Mouse (Mus musculus) liver (tissue): ENCODE measurements at regions not wholly inside any gene's neighbourhood (a gene's known extent, or its start where the extent isn't known, plus 50 kb on each side); places are given as distances from the start of the nearest gene placed in this dataset.

Source experiments
- DNase-seq: peaks from one replicate; pipeline ENCODE4 v3.0.0-alpha.2; 2020; ENCODE audit warnings: mixed read lengths

DNA sequence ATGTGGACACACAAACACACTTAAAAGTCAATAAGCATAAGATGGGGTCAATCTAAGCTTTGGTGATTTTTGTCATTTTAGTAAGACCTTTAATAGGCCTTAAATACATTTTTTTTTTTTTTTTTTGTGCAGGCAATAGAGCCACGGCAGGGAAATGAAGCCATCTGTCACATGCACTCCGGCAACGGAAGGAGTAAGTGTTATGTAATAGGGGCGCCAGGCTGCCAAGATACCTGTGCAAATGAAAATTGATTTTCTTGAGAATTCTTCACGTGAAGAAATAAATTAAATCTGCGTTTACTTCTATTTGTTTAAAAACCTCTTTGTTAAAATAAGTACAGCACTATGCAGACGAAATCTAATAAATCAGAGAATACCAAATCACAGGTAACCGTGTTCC, 54.6 kb upstream of the Card11 start:
- no peak for DNase-seq

DNA sequence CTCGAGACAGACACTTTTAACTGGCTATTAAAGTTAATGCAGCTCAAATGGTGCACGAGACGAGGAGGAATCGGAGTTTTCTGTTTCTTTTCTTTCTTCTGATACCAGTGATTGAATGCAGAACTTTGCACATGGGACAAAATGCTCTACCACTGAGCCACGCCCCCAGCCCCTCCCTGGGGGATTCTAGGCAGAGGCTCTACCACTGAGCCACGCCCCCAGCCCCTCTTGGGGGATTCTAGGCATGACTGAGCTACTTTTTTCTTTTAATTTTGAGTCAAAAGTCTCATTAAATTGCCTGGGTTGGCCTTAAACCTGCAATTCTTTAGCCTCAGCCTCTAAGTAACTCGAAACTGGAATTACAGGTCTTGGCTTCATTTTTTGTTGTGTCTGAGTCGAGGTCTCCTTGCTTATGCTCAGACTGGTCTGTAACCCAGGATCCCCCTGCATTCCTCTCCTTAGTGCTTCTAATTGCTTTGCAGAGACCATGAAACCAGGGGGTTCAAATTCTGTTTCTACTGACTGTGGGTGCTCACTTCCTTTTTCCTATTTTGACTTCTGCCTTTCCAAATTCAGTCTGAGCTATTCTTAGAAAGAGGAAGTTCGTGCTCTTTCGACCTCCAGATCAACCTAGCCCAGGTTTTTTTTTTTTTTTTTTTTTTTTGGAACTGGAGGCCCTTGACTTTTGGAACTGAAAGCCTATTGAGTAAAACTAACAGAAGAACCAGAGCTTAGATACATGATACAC, 55.4 kb upstream of the Card11 start:
- DNase-seq = no peak

DNA sequence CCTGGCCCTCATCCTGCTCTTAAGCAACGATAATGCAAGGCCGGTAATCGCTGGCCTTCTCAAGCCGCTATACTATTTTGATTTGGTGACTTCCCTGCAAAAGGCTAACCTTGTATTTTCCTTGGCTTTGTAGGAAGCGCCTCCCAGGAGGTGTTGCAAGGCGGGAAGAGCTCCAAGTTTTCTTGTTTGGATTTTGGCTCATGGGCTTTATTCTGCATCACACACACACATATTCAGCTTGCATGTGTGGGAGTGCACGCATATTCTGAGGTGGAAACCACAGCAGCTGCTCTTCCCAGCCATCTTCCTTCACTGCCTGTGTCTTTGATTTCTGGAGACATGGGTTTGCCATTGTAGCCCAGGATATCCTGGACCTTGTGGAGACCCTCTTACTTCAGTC, 57.8 kb upstream of the Card11 start:
- DNase-seq = no peak

DNA sequence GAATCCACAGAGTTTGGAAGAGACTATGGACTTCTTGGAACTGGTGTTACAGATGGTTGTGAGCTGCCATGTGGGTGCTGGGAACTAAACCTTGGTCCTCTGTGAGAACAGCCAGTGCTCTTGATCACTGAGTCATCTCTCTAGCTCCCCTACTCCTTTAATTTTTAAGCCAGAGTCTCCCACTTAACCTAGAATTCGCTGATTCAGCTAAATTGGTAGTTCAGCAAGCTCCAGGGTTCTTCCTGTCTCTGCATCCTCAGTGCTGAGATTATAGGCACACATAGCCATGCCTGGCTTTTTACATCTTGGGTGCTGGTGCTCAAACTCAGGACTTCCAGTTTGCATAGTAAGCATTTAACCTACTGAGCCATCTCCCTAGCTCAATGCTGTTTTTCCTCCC, 58.5 kb upstream of the Card11 start:
- no peak for DNase-seq

DNA sequence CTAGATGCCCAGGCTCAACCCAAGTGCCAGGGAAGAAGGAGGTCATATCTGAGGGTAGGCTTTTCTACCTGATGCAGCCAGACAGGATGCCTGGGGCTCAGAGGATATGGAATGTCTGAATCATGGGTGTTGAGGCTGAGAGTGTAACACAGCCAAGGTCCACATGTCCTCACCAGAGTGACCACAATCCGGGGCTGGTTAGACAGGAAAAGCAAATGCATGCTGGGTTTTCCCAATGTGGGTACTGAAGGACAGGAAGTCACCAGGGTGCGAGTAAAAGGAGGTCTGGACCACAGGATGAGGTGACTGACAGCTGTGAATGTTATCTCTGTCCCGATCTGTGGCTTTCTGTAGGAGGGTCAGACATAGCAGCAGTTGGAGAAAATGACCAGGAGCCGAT, 61.8 kb upstream of the Card11 start:
- DNase-seq = no peak

DNA sequence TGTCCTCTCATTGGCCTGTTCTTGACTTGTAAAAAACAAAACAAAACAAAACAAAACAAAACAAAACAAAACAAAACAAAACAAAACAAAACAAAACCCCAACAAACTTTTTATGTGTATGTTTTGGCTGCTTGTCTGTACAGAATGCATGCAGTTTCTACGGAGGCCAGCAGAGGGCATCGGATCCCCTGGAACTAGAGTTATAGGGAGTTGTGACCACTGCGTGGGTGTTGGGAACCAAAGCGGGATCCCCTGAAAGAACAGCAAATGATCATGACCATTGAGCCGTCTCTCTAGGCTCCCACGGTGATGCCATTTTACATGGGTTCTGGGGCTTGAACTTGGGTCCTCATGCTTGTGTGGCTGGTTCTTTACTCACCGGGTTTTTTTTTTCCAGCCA, 67.2 kb upstream of the Card11 start:
- peak; percentile 8 for DNase-seq

DNA sequence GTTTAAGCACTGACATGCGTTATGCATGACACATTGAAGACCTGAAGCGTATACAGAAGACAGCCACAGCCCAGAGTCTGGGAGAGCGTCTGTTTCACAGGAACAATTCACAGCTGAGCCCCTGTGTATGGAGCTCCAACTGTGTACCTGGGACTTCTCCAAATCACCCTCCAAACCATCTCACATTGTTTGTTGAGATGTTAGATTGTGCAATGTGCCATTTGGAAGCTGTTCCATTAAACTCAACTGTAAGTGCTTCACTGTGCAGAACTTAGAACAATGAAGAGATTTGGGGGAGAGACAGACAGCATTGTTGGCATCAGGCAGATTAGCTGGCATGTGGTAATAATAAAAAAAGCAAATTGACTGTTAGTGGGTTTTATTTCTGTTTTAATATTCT, 74.1 kb upstream of the Card11 start:
- DNase-seq = no peak

DNA sequence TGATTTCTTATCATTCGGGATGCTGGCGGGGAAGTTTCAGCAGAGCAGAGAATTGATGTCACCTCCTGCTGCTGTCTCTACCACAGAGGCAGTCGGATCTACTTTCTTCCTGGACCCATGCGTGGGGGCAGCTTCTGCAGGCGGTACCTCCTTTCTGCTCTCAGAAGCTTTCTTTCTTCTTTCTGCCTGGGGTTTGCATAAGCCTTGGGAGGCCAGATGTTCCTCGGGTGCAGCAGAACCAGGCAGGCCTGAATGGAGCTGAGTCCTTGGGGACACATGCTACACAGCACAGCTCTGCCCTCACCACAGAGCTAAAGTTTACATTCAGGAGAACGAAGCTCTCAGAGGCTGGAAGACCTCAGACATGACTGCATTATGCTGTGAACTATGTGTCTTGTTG, 75.8 kb upstream of the Card11 start:
- no peak for DNase-seq

DNA sequence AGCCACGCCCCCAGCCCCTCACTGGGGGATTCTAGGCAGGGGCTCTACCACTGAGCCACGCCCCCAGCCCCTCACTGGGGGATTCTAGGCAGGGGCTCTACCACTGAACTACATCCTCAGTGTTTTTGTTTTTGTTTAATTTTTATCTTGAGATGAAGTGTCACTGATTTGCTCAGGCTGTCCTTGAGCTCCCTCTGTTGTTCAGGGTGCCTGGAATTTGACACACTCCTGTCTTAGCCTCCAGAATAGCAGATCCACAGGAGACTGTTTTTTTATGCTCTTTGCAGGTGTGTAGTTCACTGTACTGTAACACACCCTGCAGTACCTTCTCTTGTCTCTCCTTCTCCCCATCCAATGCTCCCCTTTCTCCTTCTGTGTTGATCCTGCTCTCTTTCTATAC, 76.6 kb upstream of the Card11 start:
- DNase-seq = no peak

DNA sequence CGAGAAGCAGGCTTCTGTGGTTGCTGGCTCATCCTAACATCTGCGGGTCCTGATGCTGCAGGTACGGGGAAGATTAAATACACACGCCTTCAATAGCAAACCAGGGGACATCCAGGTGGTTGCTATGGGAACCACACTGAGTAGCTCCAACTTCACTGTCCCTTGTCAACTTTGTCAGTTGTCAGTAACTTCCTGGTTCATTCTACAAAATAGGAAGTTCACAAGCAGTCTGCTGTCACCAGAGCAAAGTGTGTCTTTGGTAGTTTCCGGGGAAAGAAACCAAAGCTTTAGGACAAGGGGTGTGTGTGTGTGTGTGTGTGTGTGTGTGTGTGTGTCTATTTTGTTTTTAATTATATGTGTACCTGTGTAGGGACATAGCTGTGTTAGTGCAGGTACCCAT, 80.5 kb upstream of the Card11 start:
- DNase-seq = no peak

DNA sequence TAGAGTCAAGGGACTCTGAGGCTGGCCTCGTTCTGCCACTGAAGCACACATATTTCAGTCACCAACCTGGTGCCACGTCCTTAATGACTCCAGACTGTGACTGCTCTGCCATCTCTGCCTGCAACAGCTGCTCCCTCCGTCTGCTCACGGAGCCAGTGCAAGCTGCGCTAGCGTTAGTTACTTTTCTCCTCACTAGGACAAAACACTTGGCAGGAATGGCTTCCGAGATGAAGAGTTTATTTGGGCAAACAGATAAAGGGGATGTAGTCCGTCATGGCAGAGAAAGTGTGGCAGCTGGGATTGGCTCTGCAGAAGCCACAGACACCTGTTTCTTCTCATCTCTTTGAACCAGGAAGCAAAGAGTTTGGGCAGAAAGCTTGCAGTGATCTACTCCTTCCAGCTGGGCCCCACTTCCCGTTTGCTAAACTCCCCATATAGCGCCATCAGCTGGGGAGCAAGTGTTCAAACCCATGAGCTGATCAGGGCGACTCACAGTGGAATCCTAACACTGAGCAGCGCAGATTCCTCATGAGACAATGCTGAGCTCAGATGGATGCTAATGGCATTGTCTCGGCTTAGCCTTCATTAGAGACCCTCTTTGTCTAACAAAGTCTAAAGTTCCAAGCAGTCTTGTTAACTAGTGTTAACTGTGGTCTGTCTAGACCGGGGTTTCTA, 83.8 kb upstream of the Card11 start:
- DNase-seq = no peak

DNA sequence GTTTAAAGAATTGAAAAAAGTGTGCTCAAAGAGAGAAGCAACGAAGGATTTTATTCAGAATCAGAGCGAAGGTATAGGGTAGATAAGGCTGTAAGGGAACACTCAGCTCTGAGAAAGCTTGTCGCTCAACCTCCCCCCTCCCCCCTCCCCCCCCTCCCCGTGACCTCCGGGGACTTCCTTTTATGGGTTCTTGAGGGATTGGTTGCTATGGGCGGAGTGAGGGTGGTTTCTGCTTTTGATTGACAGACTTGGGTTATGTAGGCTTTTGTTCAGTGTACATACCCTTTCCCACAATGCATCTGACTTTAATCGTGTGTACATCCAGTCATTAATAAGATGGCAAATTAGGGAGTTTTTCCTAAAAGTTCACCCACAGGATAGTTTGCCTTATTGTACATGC, 84.4 kb upstream of the Card11 start:
- DNase-seq = peak; percentile 37

DNA sequence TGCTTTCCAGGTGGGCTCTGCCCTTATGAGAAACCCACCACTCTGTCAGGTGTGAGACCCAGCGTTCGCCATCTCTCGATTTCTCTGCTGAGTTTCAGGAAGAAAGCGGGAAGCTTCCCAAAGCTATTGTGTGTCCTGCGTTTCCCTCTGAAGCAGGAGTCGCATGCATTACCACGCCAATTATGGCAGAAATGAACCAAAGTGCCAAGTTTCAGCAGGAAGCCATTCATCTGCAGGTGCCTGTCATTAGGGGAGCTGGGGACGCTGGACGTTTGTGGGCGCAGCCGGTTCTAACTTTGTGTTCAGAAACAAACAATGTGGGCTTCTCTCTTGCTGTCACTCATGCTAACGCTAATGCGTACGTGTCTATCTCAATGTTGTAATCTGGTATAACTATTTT, 91.3 kb upstream of the Card11 start:
- DNase-seq = no peak

DNA sequence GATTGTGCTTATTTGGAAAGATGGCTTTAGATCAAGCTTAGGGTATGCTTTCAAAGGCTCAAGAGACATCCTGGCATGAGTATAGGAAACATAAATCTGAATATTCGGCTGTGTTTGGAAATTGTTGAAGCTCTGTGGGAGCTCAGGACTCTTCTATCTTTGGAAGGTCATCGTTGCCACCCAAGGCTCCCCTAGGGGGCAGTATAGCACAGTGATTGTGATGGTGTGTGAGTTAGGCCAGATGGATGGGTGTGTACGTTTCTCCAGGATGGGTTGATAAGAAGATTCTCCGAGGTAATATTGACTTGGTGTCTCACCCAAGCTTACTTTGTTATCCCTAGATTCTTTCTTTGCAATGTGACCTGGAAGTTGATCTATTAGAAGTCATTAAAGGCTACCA, 93.3 kb upstream of the Card11 start:
- peak; percentile 45 for DNase-seq

DNA sequence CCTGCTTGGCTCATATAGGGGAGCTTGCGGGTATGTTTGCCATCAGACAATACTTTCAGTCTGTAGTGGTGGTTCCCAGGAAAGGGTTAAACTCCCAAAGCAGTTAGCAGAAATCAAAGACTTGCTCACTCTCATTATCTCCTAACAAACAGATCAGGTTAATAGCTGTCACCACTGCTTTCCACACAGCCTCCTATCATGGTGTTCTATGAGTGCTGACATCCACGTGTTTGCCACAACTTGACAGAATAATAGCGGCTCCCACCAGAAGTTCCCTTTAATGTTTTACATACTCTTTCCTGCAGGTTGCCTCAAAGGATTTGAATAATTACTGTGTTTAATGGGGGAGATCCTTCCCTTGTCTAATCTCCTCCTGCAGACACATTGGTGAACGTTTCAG, 97.5 kb upstream of the Card11 start:
- no peak for DNase-seq

DNA sequence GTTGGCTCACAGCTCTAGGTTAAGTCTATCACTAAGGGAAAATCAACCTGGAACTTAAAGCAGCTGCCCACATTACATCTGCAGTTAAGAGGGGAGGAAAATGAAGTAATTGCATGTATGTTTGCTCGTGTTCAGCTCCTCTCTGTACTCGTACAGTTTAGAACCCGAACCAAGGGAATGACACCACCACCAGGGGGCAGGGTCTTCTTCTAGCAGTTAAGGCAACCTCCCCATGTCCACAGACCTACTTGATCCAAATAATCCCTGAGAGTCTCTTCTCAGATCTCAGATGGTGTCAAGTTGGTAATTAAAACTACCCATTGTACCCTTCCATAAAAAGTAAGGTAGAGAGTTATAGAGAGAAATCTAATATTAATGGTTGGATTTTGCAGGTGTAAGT, 111.3 kb upstream of the Card11 start:
- no peak for DNase-seq

DNA sequence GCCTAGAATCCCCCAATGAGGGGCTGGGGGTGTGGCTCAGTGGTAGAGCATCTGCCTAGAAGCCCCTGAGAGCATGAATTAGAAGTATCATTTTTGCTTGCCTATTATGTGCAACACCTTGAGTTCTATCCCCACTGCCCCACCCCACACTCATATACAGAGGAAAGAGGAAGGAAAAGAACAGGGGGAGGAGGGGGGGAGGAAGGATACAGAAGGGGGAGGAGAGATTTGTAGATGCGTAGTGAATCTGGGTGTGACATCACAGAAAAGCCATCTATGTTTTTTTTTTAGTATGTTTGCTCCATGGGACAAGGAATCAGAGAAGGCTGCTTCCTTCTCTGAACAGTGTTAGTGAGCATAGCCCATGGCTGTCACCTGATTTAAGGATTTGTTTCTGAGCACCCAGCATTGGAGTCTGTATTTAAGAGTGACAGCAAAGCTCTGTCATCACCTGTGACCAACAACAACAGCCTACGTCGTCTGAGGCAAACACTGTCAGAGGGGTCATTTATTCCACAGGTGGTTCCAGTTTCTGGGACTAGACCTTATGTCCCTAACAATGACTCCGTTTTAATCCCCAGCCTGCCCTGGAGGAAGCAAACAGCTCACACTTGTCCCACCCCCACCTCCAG, 115.0 kb upstream of the Card11 start:
- no peak for DNase-seq

DNA sequence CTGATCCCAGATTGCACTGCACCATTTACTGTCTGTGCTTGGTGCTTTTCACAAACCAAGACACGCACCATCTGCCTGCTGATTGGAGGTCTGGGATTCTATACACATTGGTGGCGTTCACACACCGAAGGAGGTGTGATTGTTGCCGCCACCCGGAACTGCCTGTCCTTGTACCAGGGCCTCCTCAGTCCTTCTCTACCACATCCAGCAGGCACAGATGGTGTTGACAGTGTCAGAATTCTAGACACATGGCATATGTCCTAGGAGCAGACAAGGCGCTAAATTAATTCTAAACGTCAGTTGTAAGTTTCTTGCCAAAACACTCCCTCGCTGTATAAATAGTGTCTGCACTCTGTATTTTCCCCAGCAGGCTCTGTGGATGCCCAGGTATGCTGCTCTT, 115.6 kb upstream of the Card11 start:
- DNase-seq = no peak

DNA sequence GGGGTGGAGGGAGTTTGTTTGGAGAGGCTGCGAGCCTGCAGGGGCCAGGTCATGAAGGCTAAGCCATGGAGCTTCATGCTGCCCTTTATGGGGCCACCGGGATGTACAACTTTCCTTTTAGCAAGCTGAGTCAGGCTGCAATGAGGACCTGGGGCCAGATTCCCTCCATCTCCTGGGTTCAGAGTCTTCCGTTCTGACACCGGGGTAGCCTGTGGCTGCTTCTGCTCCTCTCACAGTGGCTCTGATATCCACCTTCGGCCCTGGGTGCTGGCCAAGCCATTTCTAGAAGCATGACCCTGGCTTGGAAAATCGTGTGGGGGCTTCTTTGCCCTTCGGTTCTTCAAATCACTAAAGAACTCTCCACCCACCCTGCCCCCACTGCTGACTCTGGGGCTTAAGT, 115.4 kb upstream of the Sdk1 start:
- DNase-seq = no peak

DNA sequence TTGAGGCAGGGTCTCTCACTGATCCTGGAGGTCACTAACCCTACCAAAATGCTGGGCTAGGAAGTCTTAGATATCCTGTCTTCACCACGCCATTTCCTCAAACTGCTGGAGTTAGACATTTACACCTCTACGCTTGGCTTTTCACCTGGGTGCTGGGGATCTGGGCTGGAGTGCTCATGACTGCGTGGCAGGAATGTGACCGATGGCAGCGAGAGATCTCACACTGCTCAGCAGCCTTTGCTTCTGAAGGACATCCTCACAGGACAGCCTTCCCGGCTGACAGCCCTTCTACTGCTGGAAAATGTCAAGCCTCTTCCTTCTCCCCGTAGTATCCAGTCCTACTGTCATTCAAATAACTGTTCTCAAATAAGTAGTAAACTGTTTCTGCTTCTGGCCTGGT, 114.8 kb upstream of the Sdk1 start:
- no peak for DNase-seq

DNA sequence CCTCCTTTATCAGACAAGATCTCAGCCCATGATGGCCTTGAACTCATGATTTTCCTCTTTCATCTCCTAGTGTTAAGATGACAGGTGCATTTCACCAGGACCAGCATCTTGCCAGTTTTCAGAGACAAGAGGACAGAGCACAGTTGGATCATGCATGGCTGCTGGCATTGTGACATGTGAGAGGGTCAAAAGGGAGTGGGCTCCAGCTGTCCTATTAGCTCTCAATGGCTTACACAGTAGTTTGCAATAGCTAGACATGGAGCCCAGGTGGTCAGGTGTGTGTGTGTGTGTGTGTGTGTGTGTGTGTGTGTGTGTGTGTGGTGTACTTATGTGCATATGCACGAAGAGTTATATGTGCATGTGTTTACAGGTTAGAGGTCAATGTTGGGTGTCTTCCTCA, 110.3 kb upstream of the Sdk1 start:
- DNase-seq = no peak

DNA sequence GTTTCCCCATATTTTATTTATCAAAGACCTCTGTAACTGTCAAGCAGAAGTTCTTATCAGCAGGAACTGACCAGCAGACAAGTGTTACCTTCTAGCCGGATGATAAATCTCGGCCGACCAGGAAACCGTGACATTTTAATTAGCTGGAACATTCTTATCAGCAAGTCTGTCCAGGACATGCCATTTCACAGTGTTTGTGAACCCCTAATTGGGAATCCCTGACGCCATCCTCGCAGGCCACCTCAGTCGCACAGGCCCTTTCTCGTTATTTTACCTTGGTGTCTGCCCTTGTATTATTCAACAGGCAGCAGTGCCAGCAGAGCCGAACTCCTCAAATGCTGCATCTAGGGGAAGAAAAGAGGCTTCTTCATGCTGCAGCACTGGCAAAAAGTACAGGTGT, 109.4 kb upstream of the Sdk1 start:
- DNase-seq = no peak

DNA sequence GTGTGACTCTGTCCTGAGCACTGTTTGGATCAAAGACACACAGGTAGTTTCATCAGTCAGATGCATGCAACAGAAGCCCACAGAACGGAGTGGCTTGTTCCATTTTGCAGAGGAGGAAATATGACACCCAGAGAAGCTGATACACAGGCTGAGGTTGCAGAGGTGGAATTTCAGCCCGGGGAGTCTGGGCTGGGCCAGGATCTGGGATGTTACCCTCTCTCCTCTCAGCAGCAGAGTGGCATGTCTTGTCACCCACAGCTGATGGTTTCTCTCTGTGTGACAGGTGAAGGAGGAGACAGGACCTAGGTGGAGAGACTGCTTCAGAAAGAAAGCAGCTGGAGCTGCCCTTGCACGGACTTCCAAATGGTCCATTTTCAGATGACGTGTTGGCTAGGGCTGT, 105.1 kb upstream of the Sdk1 start:
- DNase-seq = no peak

DNA sequence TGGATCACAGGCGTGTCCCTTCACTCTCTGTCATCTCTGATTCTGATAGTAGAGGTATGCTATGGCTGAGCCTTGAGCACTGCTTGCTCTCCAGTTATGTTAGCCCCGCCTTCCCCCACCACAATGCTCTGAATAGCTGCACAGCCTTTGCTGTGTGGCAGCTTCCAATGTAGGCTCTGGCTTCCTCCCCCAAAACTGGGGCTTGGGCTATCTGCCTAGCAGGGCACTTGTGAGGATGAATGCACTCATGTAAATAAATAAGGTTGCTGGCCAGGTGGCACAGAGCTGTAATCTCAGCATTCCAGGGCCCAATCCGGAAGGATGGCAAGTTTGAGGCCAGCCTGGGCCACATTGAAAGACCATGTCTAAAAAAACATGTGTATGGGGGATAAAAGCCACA, 103.6 kb upstream of the Sdk1 start:
- no peak for DNase-seq
